Mouse (Mus musculus) midbrain, embryonic 13.5 days (tissue): Measurements from ENCODE around the gene Gatd1. TPM values are rescaled to one million over a fixed set of nuclear protein-coding genes. Genes with fewer than 3 reads are reported as not detected.
"Not testable (repeated sequence)": the region's sequence is repeated elsewhere in the genome, so short reads cannot be mapped to it uniquely, and the experiment has no call there.

Experiments used
- ATAC-seq: fragments of 200-750 bp; cut with Nextera tagmentation; 2 replicates; pipeline ENCODE4 v1.8.0; 2017; ENCODE audit warnings: mild to moderate bottlenecking, moderate TSS enrichment, moderate library complexity
- H3K27ac ChIP-seq: fragments of 300-500 bp; sonication (generic); 2 replicates; pipeline ENCODE4 v1.5.1; 2015; ENCODE audit warnings: inconsistent platforms, mild to moderate bottlenecking, moderate library complexity
- H3K27me3 ChIP-seq: fragments of 300-500 bp; sonication (generic); 2 replicates; pipeline ENCODE4 v1.6.1; 2015; ENCODE audit warnings: mild to moderate bottlenecking, inconsistent platforms
- H3K36me3 ChIP-seq: fragments of 300-500 bp; sonication (generic); 2 replicates; pipeline ENCODE4 v1.6.1; 2015; ENCODE audit warnings: mild to moderate bottlenecking, inconsistent platforms
- H3K4me1 ChIP-seq: fragments of 300-500 bp; sonication (generic); replicated peaks from 2 replicates; pipeline ENCODE4 v1.6.1; 2015; ENCODE audit warnings: inconsistent platforms
- H3K4me2 ChIP-seq: fragments of 300-500 bp; sonication (generic); replicated peaks from 2 replicates; pipeline ENCODE4 v1.6.1; 2015; ENCODE audit warnings: moderate library complexity, mild to moderate bottlenecking, inconsistent platforms
- H3K4me3 ChIP-seq: fragments of 300-500 bp; sonication (generic); replicated peaks from 2 replicates; pipeline ENCODE4 v1.5.1; 2015; ENCODE audit warnings: mild to moderate bottlenecking, inconsistent platforms
- H3K9ac ChIP-seq: fragments of 300-500 bp; sonication (generic); replicated peaks from 2 replicates; pipeline ENCODE4 v1.6.1; 2015; ENCODE audit warnings: mild to moderate bottlenecking, inconsistent platforms
- H3K9me3 ChIP-seq: fragments of 300-500 bp; sonication (generic); 2 replicates; pipeline ENCODE4 v1.6.1; 2016; ENCODE audit warnings: mild to moderate bottlenecking, inconsistent platforms
- WGBS: fragments of 180-500 bp; shearing (Covaris S2); methylation state at CpG from one replicate; pipeline ENCODE4 v1.1.7; 2015; 5-methylcytosine and 5-hydroxymethylcytosine counted together
- polyA plus RNA-seq: library from polyadenylated mRNA; unstranded; fragments of >200 nt; fragmentation: Nextera tagmentation; extraction: Ambion mirVana; gene quantifications from 2 replicates; pipeline ENCODE4 v1.2.1, GENCODE M21; 2015

The Gatd1 gene
- polyA plus RNA-seq, 1 experiment from 2014 or later, result 63.8 TPM

DNA sequence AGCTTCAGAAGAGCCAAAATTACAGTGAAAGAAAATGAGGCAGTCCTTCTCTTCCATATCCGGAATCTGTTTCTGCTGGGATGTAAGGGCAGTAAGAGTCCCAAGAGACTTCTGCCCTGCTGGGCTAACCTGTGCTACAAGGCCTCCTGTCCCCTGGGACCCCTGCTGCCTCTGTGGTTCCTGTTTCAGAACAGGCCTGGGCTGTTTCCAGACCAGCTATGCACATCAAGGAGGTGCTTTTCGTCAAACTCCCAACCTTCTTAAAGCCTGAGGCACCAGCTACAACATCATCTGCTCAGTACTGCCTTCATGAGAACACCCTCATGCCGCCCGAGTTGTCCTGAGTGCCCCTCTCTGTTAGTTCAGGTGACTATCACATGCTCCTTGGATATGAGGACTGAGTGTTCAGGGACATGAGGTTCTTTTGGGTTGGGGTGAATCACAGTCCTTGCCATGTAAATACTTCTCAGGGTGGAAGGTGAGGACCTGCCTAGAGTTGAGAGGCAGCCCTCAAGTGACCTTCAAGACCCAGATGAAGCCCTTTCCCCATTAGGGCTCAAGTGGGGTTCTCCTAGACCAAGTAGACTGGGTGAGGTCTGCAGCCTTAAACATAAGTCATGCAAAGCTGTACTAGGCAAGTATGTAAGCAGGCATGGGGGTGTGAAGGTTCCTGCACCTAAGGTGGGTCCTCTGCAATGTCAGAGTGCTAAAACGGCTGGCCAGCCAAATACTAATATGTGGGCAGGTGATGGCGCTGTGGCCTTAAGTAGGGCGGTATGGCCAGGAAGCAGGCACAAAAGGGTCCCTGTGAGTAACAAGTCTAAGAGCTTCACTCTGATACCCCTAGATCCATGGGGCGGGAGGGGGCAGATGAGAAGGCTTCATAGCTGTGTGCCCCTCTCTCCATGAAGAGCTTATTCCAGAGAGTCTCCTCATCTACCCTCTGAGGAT, 4.1 kb upstream of the Gatd1 start:
- H3K4me3 ChIP-seq, result no peak overlapping the region
- H3K4me2 ChIP-seq, result no peak overlapping the region
- WGBS, result 77% methylated on average over 8 of the region's 8 CpGs
- ATAC-seq, result no peak
- H3K9me3 ChIP-seq, result no peaks in the 10 kb centered on the region
- no peak overlapping the region for H3K9ac ChIP-seq
- H3K27me3 ChIP-seq, result 0 out of 2 replicates have a peak, but pooled peaks cover 2% of the 10 kb centered on the region
- no peaks in the 10 kb centered on the region for H3K36me3 ChIP-seq
- H3K27ac ChIP-seq, result no peak overlapping the region
- H3K4me1 ChIP-seq, result peaks cover 10% of the 10 kb centered on the region

DNA sequence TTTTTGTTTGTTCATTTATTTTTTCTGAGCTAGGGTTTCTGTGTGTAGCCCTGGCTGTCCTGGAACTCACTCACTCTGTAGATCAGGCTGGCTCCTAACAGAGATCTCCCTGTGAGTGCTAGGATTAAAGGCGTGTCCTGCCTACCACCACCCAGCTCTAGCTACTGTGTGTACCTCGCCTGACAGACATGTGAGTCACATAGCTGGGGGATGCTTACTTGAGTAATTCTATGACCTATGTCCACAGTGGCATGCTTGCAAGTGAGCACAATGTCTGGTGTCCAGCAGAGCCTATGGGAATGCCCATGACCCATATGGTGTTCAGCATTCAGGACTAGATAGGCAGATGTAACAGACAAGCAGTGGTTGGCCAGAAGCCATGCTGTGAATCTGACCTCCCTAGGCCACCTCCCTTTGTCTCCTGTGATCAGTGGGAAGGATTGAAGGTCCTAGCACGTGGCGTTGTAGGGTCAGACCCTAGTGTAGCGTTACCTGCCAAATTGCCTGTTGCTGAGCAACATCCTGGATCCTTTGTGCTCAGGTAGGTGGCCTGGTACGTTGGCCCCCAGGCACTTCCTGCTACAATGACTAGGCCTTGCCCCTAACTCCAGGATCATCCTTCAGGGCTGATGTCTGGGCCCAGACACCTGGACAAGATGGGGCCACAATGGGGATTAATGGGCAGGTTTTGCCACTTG, 2.4 kb upstream of the Gatd1 start:
- H3K9ac ChIP-seq, result no peak overlapping the region
- WGBS, result 80% methylated on average over 6 of the region's 6 CpGs
- no peak for ATAC-seq

DNA sequence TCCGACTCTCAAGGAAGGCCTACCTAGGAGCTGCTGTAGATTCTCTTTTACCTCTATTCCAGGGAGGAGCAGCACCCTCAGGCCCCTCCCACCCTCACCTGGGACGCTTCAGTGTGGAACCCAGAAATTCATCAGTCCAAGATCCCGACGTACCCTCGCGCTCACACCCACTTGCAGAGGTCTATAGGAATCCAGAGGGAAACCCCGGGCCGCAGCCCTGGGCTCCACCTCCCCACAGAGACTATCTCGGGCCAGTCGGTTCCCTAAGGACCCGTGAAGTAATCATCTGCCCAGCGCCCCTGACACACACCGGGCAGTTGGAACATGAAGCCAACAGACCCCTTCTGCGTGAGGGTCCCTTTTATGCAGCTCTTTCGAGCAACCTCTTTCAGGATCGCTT, 605 bp downstream of the Gatd1 start:
- peaks cover 27% of the 10 kb centered on the region for H3K4me1 ChIP-seq
- H3K36me3 ChIP-seq, result peaks cover 21% of the 10 kb centered on the region
- peak overlapping the region; percentile 88 for H3K27ac ChIP-seq
- no peaks in the 10 kb centered on the region for H3K27me3 ChIP-seq
- ATAC-seq, result peak; percentile 59
- H3K9ac ChIP-seq, result peak overlapping the region; percentile 93
- WGBS, result 5% methylated on average over 16 of the region's 16 CpGs
- peak overlapping the region; percentile 76 for H3K4me3 ChIP-seq
- peak overlapping the region; percentile 89 for H3K4me2 ChIP-seq
- H3K9me3 ChIP-seq, result no peaks in the 10 kb centered on the region

More for the DNA sequence above, 2.4 kb upstream of the Gatd1 start:
- Histone ChIP-seq H3K27me3 (0 out of 2 replicates have a peak, but pooled peaks cover 2% of the 10 kb centered on the region), H3K4me3 (no peak overlapping the region), H3K4me1 (peaks cover 23% of the 10 kb centered on the region), H3K9me3 (no peaks in the 10 kb centered on the region), H3K4me2 (no peak overlapping the region), H3K36me3 (no peaks in the 10 kb centered on the region), H3K27ac (no peak overlapping the region)

DNA sequence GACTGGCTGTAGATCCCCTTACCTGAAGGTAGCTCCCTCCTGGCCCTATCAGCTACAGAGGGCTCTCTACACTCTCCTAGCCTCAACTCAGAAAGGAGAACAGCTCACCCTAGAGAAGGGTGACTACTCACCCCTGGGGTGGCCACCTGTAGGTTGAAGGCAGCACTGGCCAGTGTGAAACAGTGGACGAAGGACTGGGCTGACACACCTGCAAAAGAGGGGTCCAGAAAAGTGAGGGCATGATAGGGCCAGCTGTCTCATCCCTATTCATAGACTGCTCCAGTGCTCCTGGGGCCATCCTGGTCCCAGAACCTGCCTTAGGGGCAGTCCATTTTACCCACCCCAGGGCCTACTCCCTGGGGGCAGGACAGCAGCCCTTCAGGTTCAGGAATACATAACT, 2.3 kb downstream of the Gatd1 start:
- no peak for ATAC-seq
- WGBS, result 100% methylated on average over 1 of the region's 1 CpGs
- Histone ChIP-seq H3K4me2 (no peak overlapping the region), H3K9me3 (no peaks in the 10 kb centered on the region), H3K9ac (peak overlapping the region; percentile 23; the same call in 1 of the 2 replicates), H3K36me3 (peaks cover 31% of the 10 kb centered on the region), H3K27ac (no peak overlapping the region), H3K27me3 (no peaks in the 10 kb centered on the region), H3K4me3 (no peak overlapping the region), H3K4me1 (peaks cover 27% of the 10 kb centered on the region)

DNA sequence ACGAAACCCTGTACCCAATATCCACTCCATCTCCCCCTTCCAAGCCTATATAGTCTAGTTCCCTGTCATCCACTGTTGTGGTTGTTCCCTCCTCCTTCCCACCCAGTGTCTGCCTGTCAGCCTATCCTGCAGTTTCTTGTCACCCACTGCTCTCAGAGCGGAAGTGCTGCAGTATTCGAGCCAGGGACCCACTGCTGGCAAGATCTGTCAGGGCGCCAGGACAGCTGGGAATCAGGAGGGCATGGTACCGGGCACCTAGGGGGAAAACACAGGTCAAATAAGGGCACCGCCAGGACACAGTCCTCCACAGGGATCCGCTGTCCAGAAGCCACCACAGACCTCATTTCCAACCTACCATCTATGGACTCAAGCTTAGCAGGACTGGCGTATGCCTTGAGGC, 3.3 kb downstream of the Gatd1 start:
- WGBS, result 96% methylated on average over 8 of the region's 8 CpGs
- H3K4me2 ChIP-seq, result no peak overlapping the region
- peaks cover 27% of the 10 kb centered on the region for H3K4me1 ChIP-seq
- H3K27ac ChIP-seq, result no peak overlapping the region
- no peak for ATAC-seq
- no peaks in the 10 kb centered on the region for H3K27me3 ChIP-seq
- no peaks in the 10 kb centered on the region for H3K9me3 ChIP-seq
- H3K36me3 ChIP-seq, result peaks cover 31% of the 10 kb centered on the region
- H3K9ac ChIP-seq, result 0 out of 2 replicates have a peak overlapping the region, but pooled peaks have one; percentile 30
- H3K4me3 ChIP-seq, result no peak overlapping the region

DNA sequence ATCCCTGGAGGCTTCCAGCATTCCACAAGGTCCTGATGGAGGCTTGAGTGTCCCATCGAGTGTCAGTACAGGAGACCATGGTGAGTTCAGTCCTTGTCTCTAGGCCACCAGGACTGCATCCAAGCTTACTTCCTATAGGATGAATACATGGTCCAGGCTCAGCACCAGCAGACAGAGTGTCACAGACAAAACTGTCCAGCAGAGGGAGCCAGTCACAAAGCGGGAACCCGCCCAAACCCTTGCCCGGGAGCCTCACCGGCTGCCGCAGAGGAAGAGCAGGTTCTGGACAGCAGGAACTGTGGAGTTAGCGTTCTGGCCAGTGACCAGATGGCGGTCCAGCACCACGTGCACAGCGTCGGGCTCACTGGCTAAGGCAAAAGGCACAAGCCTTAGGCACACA, 5.1 kb downstream of the Gatd1 start:
- peaks cover 22% of the 10 kb centered on the region for H3K4me1 ChIP-seq
- 0 out of 2 replicates have a peak overlapping the region, but pooled peaks have one; percentile 2 for H3K27ac ChIP-seq
- peak; percentile 62 for ATAC-seq
- no peak overlapping the region for H3K4me2 ChIP-seq
- no peak overlapping the region for H3K4me3 ChIP-seq
- no peaks in the 10 kb centered on the region for H3K27me3 ChIP-seq
- H3K9ac ChIP-seq, result no peak overlapping the region
- WGBS, result 8% methylated on average over 11 of the region's 11 CpGs
- H3K36me3 ChIP-seq, result peaks cover 34% of the 10 kb centered on the region
- H3K9me3 ChIP-seq, result no peaks in the 10 kb centered on the region

DNA sequence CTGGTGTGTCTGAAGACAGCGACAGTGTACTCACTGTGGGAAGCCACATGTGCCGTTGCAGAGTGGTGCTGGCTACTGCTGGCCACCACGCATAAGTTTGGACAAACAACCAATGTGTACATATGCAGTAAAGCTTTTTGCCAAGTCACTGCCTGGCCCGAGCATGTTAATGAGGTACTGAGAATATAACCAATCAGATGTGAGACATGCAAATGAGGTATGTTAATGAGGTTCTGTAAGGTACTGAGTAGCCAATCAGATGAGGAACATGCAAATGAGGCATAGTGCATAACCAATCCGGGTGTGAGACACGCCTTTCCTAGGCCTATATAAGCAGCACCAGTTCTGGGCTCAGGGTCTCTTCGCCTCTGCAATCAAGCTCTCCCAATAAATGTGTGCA, 6.3 kb downstream of the Gatd1 start:
- H3K9ac ChIP-seq, H3K27ac ChIP-seq, H3K27me3 ChIP-seq, H3K4me3 ChIP-seq, ATAC-seq, H3K9me3 ChIP-seq, H3K4me2 ChIP-seq: not testable (repeated sequence)
- Histone ChIP-seq H3K36me3 (peaks cover 41% of the 10 kb centered on the region), H3K4me1 (peaks cover 14% of the 10 kb centered on the region)
- WGBS, result 96% methylated on average over 7 of the region's 7 CpGs

GRCm38 (mm10) chr7:141405466-141405865, 8.5 kb downstream of the Gatd1 start:
- no peak overlapping the region for H3K27ac ChIP-seq
- WGBS, result 82% methylated on average over 4 of the region's 4 CpGs
- no peaks in the 10 kb centered on the region for H3K27me3 ChIP-seq
- no peak overlapping the region for H3K4me2 ChIP-seq
- H3K36me3 ChIP-seq, result peaks cover 60% of the 10 kb centered on the region
- no peak overlapping the region for H3K4me3 ChIP-seq
- no peak for ATAC-seq
- no peaks in the 10 kb centered on the region for H3K9me3 ChIP-seq
- 0 out of 2 replicates have a peak, but pooled peaks cover 4% of the 10 kb centered on the region for H3K4me1 ChIP-seq
- 0 out of 2 replicates have a peak overlapping the region, but pooled peaks have one; percentile 12 for H3K9ac ChIP-seq

DNA sequence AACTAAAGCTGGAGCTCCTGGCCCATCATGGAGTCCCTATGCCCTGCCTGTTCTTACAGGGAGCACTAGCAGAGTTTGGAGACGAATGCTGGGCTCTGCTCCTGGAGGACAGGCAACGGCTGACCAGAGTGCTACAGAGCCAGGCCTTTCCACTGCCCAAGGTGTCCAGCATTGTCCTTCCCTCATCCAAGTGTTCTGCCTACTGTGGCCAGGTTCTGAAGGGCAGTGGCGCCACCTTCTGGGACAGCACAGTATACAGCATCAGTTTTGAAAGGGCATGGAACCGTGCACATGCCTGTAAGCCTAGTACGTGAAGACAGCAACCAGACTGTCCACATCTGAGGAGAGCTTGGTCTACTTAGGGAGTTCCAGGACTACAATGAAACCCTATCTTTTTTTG, 10.6 kb downstream of the Gatd1 start:
- ATAC-seq, result peak; percentile 58
- no peak overlapping the region for H3K27ac ChIP-seq
- no peak overlapping the region for H3K4me3 ChIP-seq
- H3K4me1 ChIP-seq, result no peaks in the 10 kb centered on the region
- no peaks in the 10 kb centered on the region for H3K9me3 ChIP-seq
- H3K36me3 ChIP-seq, result peaks cover 64% of the 10 kb centered on the region
- H3K27me3 ChIP-seq, result no peaks in the 10 kb centered on the region
- H3K4me2 ChIP-seq, result no peak overlapping the region
- WGBS, result 42% methylated on average over 5 of the region's 5 CpGs
- no peak overlapping the region for H3K9ac ChIP-seq

- no peak for ATAC-seq
- 80% methylated on average over 1 of the region's 1 CpGs for WGBS
Measured at GRCm38 (mm10) chr7:141395348-141395747, 18.6 kb downstream of the Gatd1 start.

GRCm38 (mm10) chr7:141394771-141395170, 19.2 kb downstream of the Gatd1 start:
- Histone ChIP-seq H3K4me3 (no peak overlapping the region), H3K9ac (no peak overlapping the region), H3K9me3 (no peaks in the 10 kb centered on the region), H3K36me3 (peaks cover 42% of the 10 kb centered on the region), H3K27ac (no peak overlapping the region), H3K4me1 (peaks cover 14% of the 10 kb centered on the region), H3K4me2 (no peak overlapping the region), H3K27me3 (no peaks in the 10 kb centered on the region)
- no peak for ATAC-seq
- WGBS, result 26% methylated on average over 6 of the region's 6 CpGs

More at GRCm38 (mm10) chr7:141395348-141395747, 18.6 kb downstream of the Gatd1 start:
- H3K4me2 ChIP-seq, result no peak overlapping the region
- H3K4me1 ChIP-seq, result peaks cover 14% of the 10 kb centered on the region
- no peak overlapping the region for H3K4me3 ChIP-seq
- H3K9me3 ChIP-seq, result no peaks in the 10 kb centered on the region
- no peak overlapping the region for H3K27ac ChIP-seq
- no peak overlapping the region for H3K9ac ChIP-seq
- peaks cover 47% of the 10 kb centered on the region for H3K36me3 ChIP-seq
- H3K27me3 ChIP-seq, result no peaks in the 10 kb centered on the region

DNA sequence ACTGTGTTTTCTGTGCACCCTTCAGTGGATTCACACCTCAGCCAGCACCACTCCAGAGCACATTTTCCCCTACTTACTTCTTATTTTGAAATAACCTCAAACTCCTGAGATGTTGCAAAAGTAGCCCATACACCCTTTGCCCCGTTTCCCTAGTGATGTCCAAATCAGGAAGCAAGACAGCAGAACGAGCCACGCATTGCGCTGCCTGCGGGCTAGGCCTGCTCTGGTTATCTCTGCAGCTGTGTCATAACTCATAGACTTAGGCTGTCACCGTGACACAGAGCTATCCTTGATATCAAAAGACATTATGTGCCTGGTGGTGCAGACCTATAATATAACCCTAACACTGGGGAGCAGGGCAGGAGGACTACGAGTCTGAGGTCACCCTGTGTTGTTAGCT, 19.8 kb downstream of the Gatd1 start:
- Histone ChIP-seq H3K27me3 (peaks cover 4% of the 10 kb centered on the region), H3K4me3 (no peak overlapping the region), H3K9ac (no peak overlapping the region), H3K27ac (no peak overlapping the region), H3K36me3 (peaks cover 35% of the 10 kb centered on the region), H3K9me3 (no peaks in the 10 kb centered on the region), H3K4me2 (no peak overlapping the region), H3K4me1 (peaks cover 14% of the 10 kb centered on the region)
- 88% methylated on average over 7 of the region's 7 CpGs for WGBS
- ATAC-seq, result no peak
